Mouse (Mus musculus) layer of hippocampus, postnatal 14 days (tissue): Measurements from ENCODE around the gene App. TPM values are rescaled to one million over a fixed set of nuclear protein-coding genes. Genes with fewer than 3 reads are reported as not detected.
A peak's percentile ranks its signal among the peaks of the same experiment; 100 is the strongest.

ENCODE experiments used
- DNase-seq, 2 experiments: peaks; one replicate each; pipeline ENCODE4 v3.0.0; 2021 to 2022; ENCODE audit warnings: low spot score in 2 of 2, mixed read lengths in 1 of 2
- total RNA-seq, 2 experiments: library from RNA; stranded (reverse); gene quantifications; 2 replicates each; pipeline ENCODE4 v1.2.3; 2021

App gene
- total RNA-seq, 2 experiments from 2014 or later = 1,197 to 1,205 TPM

- no peak for DNase-seq
These were observed 187.4 kb downstream of the App start for GRCm38 (mm10) chr16:84986016-84986631.

- no peak for DNase-seq
These were observed 188.2 kb downstream of the App start for GRCm38 (mm10) chr16:84985340-84985739.

- DNase-seq = no peak
These were observed 190.1 kb downstream of the App start for GRCm38 (mm10) chr16:84983428-84983827.

GRCm38 (mm10) chr16:84982589-84982988 is 191.0 kb downstream of the App start:
- DNase-seq = no peak

GRCm38 (mm10) chr16:84978589-84978988 is 195.0 kb downstream of the App start:
- DNase-seq = no peak

GRCm38 (mm10) chr16:84974176-84974518 is 199.4 kb downstream of the App start:
- no peak for DNase-seq

- DNase-seq = no peak
These were observed 200.0 kb downstream of the App start for GRCm38 (mm10) chr16:84973446-84974175.

GRCm38 (mm10) chr16:84971535-84972330 is 201.8 kb downstream of the App start:
- no peak for DNase-seq

GRCm38 (mm10) chr16:84969026-84969425 is 204.5 kb downstream of the App start:
- no peak for DNase-seq

GRCm38 (mm10) chr16:84966983-84967382 is 206.6 kb downstream of the App start:
- no peak for DNase-seq

- DNase-seq = no peak
These were observed 207.5 kb downstream of the App start for GRCm38 (mm10) chr16:84966096-84966495.

GRCm38 (mm10) chr16:84963960-84964359 is 209.6 kb downstream of the App start:
- DNase-seq = no peak

- no peak for DNase-seq
These were observed 210.0 kb downstream of the App start for GRCm38 (mm10) chr16:84963527-84963926.

GRCm38 (mm10) chr16:84957253-84957652 is 216.3 kb downstream of the App start:
- DNase-seq = no peak

- DNase-seq = no peak
These were observed 216.9 kb downstream of the App start for GRCm38 (mm10) chr16:84956690-84957089.

GRCm38 (mm10) chr16:84955840-84956239 is 217.7 kb downstream of the App start:
- DNase-seq = no peak

- DNase-seq = peak; percentile 79 to 92
These were observed 218.2 kb downstream of the App start for GRCm38 (mm10) chr16:84955204-84955839.

GRCm38 (mm10) chr16:84931024-84931423 is 242.5 kb downstream of the App start:
- DNase-seq = no peak

GRCm38 (mm10) chr16:84927827-84928226 is 245.7 kb downstream of the App start:
- DNase-seq = no peak

- DNase-seq = no peak
These were observed 253.8 kb downstream of the App start for GRCm38 (mm10) chr16:84919649-84920308.

- DNase-seq = no peak
These were observed 254.5 kb downstream of the App start for GRCm38 (mm10) chr16:84919087-84919486.
